Mouse (Mus musculus) adrenal gland, postnatal 0 days (tissue): Measurements from ENCODE around the gene Arl2. TPM values are rescaled to one million over a fixed set of nuclear protein-coding genes. Genes with fewer than 3 reads are reported as not detected.

Source experiments
- polyA plus RNA-seq: library from polyadenylated mRNA; unstranded; fragments of >200 nt; fragmentation: Nextera tagmentation; extraction: Ambion mirVana; gene quantifications from 2 replicates; pipeline ENCODE4 v1.2.1, GENCODE M21; 2015

The Arl2 gene
- 101 and 106 TPM in 2 replicates for polyA plus RNA-seq

DNA sequence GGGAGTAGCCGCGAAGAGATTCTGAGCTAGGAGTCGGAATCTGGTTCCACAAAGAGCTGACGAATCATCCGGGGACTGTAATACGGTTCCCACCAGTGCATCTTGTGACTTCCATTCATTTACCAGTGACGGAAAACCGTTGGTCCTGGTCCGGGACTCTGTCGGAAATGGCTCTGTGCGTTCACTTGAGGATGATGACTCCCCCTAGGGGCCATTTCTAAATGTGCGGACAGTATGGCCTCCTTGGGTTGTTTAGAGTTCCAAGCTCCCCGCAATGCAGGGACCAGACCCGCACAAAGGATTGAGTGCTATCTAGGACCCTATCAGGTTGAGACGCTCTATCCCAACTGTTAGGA is at the start of gene Arl2:
Gene Arl2 (minus strand): TSS at position 155 of the 356 bp plus-strand sequence.

DNA sequence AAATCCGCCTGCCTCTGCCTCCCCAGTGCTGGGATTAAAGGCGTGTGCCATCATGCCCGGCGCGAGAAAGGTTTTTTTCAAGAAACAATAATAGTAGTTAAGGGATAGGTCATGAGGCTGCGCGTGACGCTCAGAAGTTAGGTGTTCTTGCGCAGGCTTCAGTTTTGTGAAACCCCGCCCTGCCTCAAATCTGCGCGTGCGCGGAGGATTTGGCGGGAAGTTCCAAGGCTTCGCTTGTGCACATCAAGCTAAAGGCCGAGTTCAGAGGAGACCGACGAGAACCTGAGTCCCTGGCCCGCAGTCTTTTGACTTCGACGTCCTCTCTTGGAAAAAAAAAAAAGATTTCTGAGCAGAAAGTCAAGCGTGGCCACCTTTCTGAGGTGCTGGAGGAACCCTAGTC is 42.8 kb upstream of the Arl2 start, which contains the start of gene Majin:
Gene Majin (plus strand): TSS at position 258 of the 400 bp plus-strand sequence.

DNA sequence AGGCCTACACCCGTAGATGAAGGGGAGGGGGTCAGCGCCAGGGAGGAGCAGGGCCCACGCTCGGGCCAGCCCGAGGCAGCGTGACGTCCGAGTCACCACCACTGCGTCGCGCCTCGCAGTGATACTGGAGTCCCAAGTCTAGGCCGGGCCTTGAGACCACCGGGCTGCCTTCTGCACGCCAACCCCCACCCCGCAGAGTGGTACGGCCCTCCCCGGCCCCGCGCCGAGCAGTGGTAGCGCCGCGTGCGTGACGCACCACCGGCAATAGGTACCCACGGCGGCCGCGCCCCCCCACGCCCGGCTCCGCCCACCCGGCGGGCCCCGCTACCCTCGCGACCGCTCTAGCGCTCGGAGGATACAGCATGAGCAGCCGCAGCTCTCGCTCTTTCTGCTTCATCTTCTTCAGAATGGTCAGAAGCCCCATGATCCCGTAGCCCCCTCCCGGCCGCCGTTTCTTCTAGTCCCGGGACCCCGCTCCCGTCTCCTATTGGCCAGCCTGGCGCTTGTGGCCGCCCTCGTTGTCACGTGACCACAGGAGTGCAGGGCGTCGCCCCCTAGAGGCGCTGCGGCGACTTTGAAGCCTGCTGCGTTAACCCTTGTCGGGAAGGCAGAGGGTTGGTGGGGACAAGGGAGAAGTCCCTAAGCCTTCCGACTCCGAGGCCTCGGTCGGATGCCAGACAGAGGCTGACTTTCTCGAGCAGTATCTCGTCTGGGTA is 512 bp downstream of the Arl2 start, which contains the start of gene Batf2:
Gene Batf2 (plus strand): TSS at position 306 of the 716 bp plus-strand sequence.

DNA sequence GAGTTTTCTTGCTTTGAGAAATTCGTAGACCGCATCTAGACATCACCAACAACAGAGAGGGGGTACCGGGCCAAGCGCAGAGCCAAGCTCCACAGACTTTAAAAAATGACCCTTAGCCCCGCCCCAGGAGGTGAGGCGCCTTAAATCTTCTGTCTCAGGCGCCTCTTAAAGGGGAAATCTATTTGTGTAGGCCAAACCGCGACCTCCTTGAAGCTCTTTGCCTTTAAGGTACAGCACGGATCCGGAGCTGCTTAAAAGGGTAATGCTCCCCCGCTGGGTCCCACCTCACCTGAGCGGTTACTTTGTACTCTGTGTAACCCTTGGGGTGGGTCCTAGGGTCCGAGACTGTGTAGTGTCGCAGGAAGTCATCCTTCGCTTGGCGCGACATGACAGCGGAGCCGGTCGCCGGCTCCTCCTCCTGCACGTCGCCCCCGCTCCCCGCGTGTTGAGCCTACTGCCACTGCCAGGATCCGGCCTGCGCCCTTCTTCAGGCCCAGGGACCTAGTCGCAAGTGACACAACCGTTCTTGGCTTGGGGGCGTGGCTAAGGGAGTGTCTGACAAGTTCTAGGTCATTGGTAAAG is 13.5 kb downstream of the Arl2 start, which contains the start of gene Snx15:
Gene Snx15 (minus strand): TSS at position 545 of the 582 bp plus-strand sequence.

DNA sequence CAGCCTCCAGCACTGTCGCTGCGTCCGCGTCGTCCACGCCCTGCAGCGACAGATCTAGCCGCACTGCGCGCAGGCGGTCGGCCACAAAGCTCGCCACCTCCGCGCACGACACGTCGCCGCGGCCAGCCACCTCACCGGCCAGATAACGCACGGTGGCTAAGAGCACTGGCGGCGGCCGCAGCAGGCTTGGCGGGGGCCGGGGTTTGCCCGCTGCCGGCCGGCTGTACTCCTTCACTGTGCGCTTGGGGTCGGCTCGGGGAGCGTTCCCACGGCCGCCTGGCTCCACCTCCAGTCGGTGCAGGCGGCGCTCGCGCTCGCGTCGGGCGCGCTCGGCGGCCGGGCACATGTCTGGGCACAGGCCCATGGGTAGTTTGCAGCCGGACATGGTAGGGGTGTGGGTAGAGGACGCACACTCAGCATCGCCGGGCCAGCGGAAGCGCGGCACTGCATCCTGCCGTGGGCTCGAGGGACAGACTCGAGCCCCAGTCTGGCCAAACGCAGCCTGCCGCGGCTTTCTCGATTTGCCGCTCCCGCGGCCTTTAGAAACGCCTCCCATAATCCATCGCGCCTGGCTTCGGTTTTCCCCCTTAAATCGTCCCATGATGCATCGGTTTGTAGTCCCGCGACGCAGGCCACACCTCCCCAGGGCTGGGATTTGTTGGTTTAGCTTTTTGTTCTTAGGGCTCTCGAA is 23.2 kb downstream of the Arl2 start, which contains the start of gene Sac3d1:
Gene Sac3d1 (minus strand): TSS at position 665 of the 691 bp plus-strand sequence.

DNA sequence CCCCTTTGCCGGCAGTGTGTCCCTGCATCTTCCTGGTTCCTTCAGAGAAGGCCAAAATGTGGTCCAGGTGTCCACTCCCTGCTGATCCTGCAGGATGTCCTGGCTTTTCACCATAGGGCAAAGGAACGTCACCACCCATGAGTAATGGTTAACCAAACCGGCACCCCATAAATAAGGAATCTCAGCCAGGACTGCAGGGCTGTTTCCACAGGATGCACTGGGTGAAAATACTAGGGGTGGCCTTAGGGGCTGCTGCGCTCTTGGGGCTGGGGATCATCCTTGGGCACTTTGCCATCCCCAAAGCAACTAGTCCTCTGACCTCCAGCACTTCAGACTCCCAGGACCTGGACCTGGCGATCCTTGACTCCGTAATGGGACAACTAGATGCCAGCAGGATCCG is 35.8 kb downstream of the Arl2 start, which contains the start of gene Naaladl1:
Gene Naaladl1 (plus strand): TSS at position 197 of the 400 bp plus-strand sequence.

DNA sequence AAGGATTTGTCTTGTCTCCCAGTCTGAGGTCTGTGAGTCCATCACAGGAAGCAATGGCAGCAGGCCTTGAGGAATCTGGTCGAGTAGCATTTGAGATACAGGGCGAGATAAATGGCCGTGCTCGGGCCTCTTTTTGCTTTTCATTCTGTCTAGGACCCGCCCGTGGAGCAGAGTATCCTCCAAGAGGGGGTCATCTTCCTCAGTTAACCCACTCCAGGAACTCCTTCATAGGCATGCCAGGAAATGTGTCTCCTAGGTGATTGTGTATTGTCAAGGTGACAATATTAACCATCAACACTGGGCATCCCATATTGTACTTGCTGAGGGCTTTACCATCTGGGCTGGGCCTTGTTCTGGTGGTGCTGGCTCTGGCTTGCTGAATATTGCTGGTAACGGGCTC is 47.2 kb downstream of the Arl2 start, which contains the start of gene AC131692.1:
Gene AC131692.1 (plus strand): TSS at position 301 of the 400 bp plus-strand sequence.

DNA sequence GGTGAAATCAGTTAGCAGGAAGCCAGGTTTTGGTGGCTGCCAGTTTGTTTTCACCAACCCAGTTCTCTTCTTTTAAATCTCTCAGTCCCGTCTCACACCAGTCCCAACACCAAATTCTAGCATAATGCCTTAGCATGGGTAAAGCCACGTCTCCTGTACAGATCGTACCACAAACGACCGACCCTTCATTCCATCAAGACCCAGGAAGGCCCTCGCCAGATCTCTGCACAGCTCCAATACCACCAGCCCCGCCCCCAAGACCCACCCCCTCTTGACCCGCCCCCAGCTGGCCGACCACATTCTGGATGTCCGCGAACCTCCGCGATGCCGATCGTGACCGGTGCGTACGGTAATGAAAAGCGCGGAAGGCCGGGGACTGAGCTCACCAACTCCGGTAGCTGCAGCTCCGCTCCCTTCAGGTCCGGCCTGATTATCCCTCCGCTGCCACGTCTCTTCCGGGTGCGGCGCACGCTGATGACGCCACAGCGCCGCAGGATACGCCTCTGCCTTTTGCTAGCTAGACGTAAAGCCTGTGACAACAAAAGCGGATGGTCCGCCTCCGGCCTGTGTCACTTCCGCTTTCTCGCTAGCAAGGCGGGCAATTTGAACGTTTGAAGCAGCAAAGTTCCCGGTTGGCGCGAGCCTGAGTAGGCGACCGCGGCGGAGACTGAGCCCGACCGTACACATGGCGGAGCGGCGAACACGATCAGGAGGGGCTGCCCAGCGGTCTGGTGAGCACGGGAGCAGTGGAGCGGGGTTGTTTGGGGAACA is 56.7 kb downstream of the Arl2 start, which contains the start of the genes Zfpl1 and Cdca5:
Gene Zfpl1 (minus strand): TSS at position 479 of the 771 bp plus-strand sequence.
Gene Cdca5 (plus strand): TSS at position 506 of the 771 bp plus-strand sequence.

Other genes with a start within 250 kb of the Arl2 start
- gene Tigd3, start 247.4 kb downstream of the Arl2 start, polyA plus RNA-seq: 2.2 and 3.1 TPM in 2 replicates
- 52.8 and 74.8 TPM in 2 replicates for gene Dpf2, start 228.5 kb downstream of the Arl2 start, polyA plus RNA-seq
- gene Cdc42ep2, start 216.7 kb downstream of the Arl2 start, polyA plus RNA-seq: 10.5 and 12.6 TPM in 2 replicates
- gene Pola2, start 177.3 kb downstream of the Arl2 start, polyA plus RNA-seq: 19.6 and 27.3 TPM in 2 replicates
- gene Slc22a20, start 155.4 kb downstream of the Arl2 start, polyA plus RNA-seq: not detected in 2 replicates
- gene Capn1, start 125.7 kb downstream of the Arl2 start, polyA plus RNA-seq: 13.9 and 14.2 TPM in 2 replicates
- 20.3 and 29.1 TPM in 2 replicates for gene Syvn1, start 95.0 kb downstream of the Arl2 start, polyA plus RNA-seq
- 47.4 and 63.4 TPM in 2 replicates for gene Mrpl49, start 83.8 kb downstream of the Arl2 start, polyA plus RNA-seq
- 839 and 888 TPM in 2 replicates for gene Fau, start 83.7 kb downstream of the Arl2 start, polyA plus RNA-seq
- 35.7 and 47.8 TPM in 2 replicates for gene Znhit2, start 80.4 kb downstream of the Arl2 start, polyA plus RNA-seq
- gene Tm7sf2, start 73.2 kb downstream of the Arl2 start, polyA plus RNA-seq: 14.7 and 17.7 TPM in 2 replicates
- gene Vps51, start 64.3 kb downstream of the Arl2 start, polyA plus RNA-seq: 44.2 and 52.3 TPM in 2 replicates
- not detected in 2 replicates for gene Tmem262, start 61.5 kb downstream of the Arl2 start, polyA plus RNA-seq
- 0.28 and 0.91 TPM in 2 replicates for gene Gm28374, start 59.3 kb downstream of the Arl2 start, polyA plus RNA-seq
- gene Zfpl1, start 56.6 kb downstream of the Arl2 start, polyA plus RNA-seq: 47.0 and 62.8 TPM in 2 replicates
- 8.0 and 9.5 TPM in 2 replicates for gene Cdca5, start 56.6 kb downstream of the Arl2 start, polyA plus RNA-seq
- 0.41 TPM in 1 of 2 replicates, not detected in the other for gene AC131692.1, start 47.1 kb downstream of the Arl2 start, polyA plus RNA-seq
- 0.28 and 0.61 TPM in 2 replicates for gene Naaladl1, start 35.8 kb downstream of the Arl2 start, polyA plus RNA-seq
- gene Sac3d1, start 22.9 kb downstream of the Arl2 start, polyA plus RNA-seq: 28.5 and 29.2 TPM in 2 replicates
- gene Snx15, start 13.2 kb downstream of the Arl2 start, polyA plus RNA-seq: 21.4 and 22.6 TPM in 2 replicates
- 0.47 and 0.60 TPM in 2 replicates for gene Batf2, start 565 bp downstream of the Arl2 start, polyA plus RNA-seq
- gene Majin, start 42.8 kb upstream of the Arl2 start, polyA plus RNA-seq: 0.46 and 0.73 TPM in 2 replicates
- 148 and 158 TPM in 2 replicates for gene Gpha2, start 84.8 kb upstream of the Arl2 start, polyA plus RNA-seq
- gene Ppp2r5b, start 94.3 kb upstream of the Arl2 start, polyA plus RNA-seq: 41.5 and 44.1 TPM in 2 replicates
- gene Atg2a, start 100.1 kb upstream of the Arl2 start, polyA plus RNA-seq: 5.9 and 10.4 TPM in 2 replicates
- 54.1 and 63.1 TPM in 2 replicates for gene Ehd1, start 135.2 kb upstream of the Arl2 start, polyA plus RNA-seq
- 0.41 and 0.68 TPM in 2 replicates for gene Cdc42bpg, start 164.9 kb upstream of the Arl2 start, polyA plus RNA-seq
- 30.4 and 42.3 TPM in 2 replicates for gene Men1, start 193.4 kb upstream of the Arl2 start, polyA plus RNA-seq
- gene Map4k2, start 199.6 kb upstream of the Arl2 start, polyA plus RNA-seq: 9.9 and 12.8 TPM in 2 replicates
- 57.7 and 73.4 TPM in 2 replicates for gene Sf1, start 222.1 kb upstream of the Arl2 start, polyA plus RNA-seq
- gene Pygm, start 242.9 kb upstream of the Arl2 start, polyA plus RNA-seq: 31.1 and 68.3 TPM in 2 replicates